Mouse (Mus musculus) thymus, postnatal 36 days (tissue): ENCODE data around the gene Zdhhc24.
A peak's percentile ranks its signal among the peaks of the same experiment; 100 is the strongest.

Experiments used
- DNase-seq, 2 experiments: peaks; one replicate each; pipeline ENCODE4 v3.0.0; 2022; ENCODE audit warnings: mixed read lengths in 2 of 2

Gene Zdhhc24

DNA sequence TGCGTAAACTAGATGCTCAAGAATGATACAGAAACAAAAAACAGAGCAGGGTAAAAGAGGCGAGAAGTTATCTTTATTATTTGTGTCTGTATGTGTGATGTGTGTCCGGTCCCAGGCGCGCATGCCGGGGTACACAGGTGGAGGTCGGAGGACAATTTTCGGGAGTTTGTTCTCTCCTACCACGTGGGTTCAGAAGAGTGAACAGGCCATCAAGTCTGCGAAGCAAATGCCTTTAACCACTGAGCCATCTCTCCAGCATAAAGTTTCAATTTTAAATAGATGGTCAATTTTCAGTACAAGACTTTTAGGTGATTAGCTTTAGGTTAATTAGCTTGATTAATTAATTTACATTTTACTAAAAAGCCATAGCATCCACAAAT lies 846 bp downstream of the Zdhhc24 start:
- DNase-seq, result no peak

DNA sequence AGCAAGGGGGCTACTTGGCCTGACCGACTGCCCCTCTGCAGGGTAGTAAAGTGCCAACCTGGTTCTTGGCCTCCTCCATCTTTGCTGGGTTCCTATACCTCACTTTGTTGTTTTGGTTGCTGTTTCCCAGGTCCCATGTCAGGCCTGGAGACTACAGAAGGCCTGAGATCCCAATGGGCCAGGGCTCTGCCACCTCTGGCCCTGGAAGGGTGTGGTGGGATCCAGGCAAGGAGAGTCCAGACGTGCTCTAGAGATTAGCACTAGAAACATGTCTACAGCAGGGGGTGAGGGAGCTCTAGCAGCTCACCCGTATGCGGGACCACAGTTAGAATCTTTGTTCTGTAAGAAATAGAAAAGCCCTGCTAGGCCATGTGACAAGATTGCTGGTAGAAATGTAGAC lies 5.5 kb downstream of the Zdhhc24 start:
- DNase-seq, result no peak

- no peak for DNase-seq
These were observed 11.3 kb downstream of the Zdhhc24 start for GRCm38 (mm10) chr19:4889791-4890190.

GRCm38 (mm10) chr19:4891798-4892197 lies 13.3 kb downstream of the Zdhhc24 start:
- no peak for DNase-seq

- no peak for DNase-seq
These were observed 18.5 kb downstream of the Zdhhc24 start for GRCm38 (mm10) chr19:4896780-4897520.

DNA sequence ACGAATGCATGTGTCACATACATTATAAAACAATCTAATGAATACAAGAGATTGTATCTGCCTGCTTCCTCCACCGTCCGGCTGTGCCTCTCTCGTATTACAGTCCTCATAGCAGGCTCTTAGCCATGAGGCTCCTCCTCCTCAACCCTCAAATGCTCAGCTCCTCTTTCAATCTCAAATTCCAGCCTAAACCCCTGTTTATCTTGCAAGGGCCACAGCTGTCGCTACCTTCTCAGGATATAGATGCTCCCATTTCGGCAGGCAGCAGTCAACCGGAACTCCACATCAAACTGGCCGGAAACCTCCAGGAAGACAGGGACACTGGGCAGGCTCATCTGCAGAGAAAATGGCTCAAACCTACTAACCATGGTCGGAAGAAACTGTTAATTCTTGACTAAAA lies 20.5 kb downstream of the Zdhhc24 start:
- DNase-seq, result no peak

- no peak for DNase-seq
These were observed 21.4 kb downstream of the Zdhhc24 start for GRCm38 (mm10) chr19:4899888-4900287.

- DNase-seq, result peak; percentile 73 to 74
These were observed 27.7 kb downstream of the Zdhhc24 start, which contains the start of gene Bbs1 for GRCm38 (mm10) chr19:4905979-4906794. Gene Bbs1, minus strand, starts transcription at chr19:4906628.

- peak; percentile 29 to 35 for DNase-seq
These were observed 29.6 kb downstream of the Zdhhc24 start for GRCm38 (mm10) chr19:4908107-4908506.

GRCm38 (mm10) chr19:4909376-4909775 lies 30.9 kb downstream of the Zdhhc24 start:
- no peak for DNase-seq

DNA sequence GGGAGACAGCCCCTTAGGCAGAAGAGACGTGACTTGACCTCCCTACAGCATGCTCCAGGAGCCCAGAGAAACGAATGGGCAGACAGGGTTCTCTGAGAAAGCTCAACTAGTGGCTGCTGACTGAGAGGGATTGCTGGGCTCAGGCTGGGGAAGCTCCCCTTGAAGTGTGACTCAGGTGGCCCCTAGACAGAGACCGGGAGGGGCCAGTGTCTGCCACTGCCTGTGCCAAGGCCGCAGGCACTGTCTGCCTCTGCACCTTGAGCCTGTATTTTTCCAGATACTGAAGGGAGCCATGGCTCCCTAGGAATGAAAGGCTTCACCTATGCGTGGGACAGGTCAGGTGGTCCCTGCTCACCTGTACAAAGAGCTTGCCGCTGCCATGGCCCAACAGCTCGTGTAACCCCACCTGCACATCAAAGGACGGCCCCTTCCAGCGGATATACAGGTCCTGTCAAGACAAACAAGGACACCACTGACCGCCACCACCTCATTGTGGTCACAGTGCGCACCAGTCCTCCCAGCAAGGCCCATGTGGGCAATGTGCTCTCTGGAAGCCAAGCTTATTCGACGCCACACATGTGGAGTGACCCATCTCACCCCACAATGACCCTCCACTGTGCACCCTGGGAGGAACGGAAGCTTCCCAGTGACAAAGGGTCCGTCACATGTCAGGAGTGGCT lies 37.6 kb downstream of the Zdhhc24 start:
- no peak for DNase-seq

GRCm38 (mm10) chr19:4916827-4917226 lies 38.4 kb downstream of the Zdhhc24 start:
- no peak for DNase-seq

- DNase-seq, result no peak
These were observed 41.2 kb downstream of the Zdhhc24 start for GRCm38 (mm10) chr19:4919652-4920051.

GRCm38 (mm10) chr19:4925121-4925860 lies 46.8 kb downstream of the Zdhhc24 start:
- no peak for DNase-seq

DNA sequence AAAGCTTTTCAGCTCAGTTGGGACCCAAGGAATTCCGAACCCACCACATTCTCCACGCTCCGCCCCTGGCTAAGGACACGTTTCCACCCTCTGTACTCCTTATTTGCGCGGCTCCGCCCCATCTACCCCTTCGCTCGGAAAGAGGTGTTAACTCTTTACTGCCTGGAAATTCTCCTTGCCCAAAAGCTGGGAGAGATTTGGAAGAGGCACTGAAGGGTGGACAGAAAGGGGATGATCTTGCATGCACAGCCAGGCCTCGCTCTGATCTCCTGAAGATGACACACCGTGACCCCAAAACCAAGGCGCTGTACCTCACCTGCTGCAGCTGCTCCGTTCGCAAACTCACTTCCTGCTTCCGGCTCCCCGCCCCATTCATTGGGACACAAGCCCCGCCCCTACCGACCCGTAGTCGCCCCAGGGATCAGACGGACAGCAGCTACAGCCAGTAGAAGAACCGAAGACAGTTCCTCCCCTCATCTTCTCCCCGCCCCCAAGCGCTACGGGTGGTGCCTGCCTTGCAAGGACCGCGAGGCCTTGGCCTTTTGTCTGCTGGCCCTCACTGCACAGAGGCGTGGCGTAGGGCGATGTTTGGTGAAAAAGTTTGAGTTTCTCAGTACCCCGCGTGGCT lies 49.5 kb downstream of the Zdhhc24 start, which contains the start of gene Dpp3:
Gene Dpp3 (minus strand): TSS at position 384 of the 628 bp plus-strand sequence.
- DNase-seq, result peak; percentile 99

GRCm38 (mm10) chr19:4928781-4929180 lies 50.3 kb downstream of the Zdhhc24 start:
- DNase-seq, result no peak
